12 mouse cellular contexts compared by ENCODE assay signal in genomic region chr7:132715259-132715658, GRCm38 (mm10).
A peak's percentile ranks its signal among the peaks of the same experiment; 100 is the strongest.
DNase-seq lines count a peak whose midpoint lies in the region; ATAC-seq lines count a peak whose summit lies in the region.
"Had no signal": no experiment of that assay in that cellular context is flagged by ENCODE, and none has a peak within 500 bp of the region (broad histone marks: within the 10 kb centered on the region; RNA-seq: fewer than 3 reads in every experiment).

No protein-coding gene starts in this region.

- ATAC-seq in forebrain, embryonic 13.5 days = no peak
- ATAC-seq in forebrain, embryonic 11.5 days (replicated peaks; ENCODE audit: low FRiP score) = no peak
- ATAC-seq in kidney, embryonic 14.5 days (ENCODE audit: low FRiP score, low TSS enrichment) = no peak
- ATAC-seq in neural tube, embryonic 13.5 days (ENCODE audit: low read depth) = no peak
- ATAC-seq in frontal cortex, adult (ENCODE audit: low TSS enrichment) = no peak

- H3K4me2 ChIP-seq in forebrain, embryonic 13.5 days = no peak overlapping the region
- H3K4me2 ChIP-seq in forebrain, embryonic 11.5 days (ENCODE audit: low read depth, low read length, severe bottlenecking) = no peak overlapping the region
- no peak overlapping the region for H3K4me2 ChIP-seq in kidney, embryonic 14.5 days (replicated peaks; ENCODE audit: low read depth, low read length)
- H3K4me2 ChIP-seq in neural tube, embryonic 13.5 days = no peak overlapping the region
- H3K4me2 ChIP-seq: limb, embryonic 12.5 days had no signal

- H3K27ac ChIP-seq in forebrain, embryonic 13.5 days = peak overlapping the region; percentile 62
- H3K27ac ChIP-seq in forebrain, embryonic 11.5 days (ENCODE audit: low read depth, low read length) = no peak overlapping the region
- peak overlapping the region; percentile 86 for H3K27ac ChIP-seq in kidney, embryonic 14.5 days (ENCODE audit: low read depth, low read length)
- peak overlapping the region; percentile 57; the same call in 1 of the 2 replicates for H3K27ac ChIP-seq in neural tube, embryonic 13.5 days (replicated peaks)

- 90% methylated on average over 4 of the region's 4 CpGs for WGBS in forebrain, embryonic 13.5 days
- WGBS in forebrain, embryonic 11.5 days = 88% methylated on average over 4 of the region's 4 CpGs
- WGBS in kidney, embryonic 14.5 days = 95% methylated on average over 4 of the region's 4 CpGs
- WGBS in neural tube, embryonic 13.5 days = 97% methylated on average over 4 of the region's 4 CpGs

- H3K4me3 ChIP-seq in forebrain, embryonic 13.5 days = no peak overlapping the region
- no peak overlapping the region for H3K4me3 ChIP-seq in forebrain, embryonic 11.5 days (ENCODE audit: low read depth, low read length)
- no peak overlapping the region for H3K4me3 ChIP-seq in kidney, embryonic 14.5 days (ENCODE audit: low read length)
- no peak overlapping the region for H3K4me3 ChIP-seq in neural tube, embryonic 13.5 days
- H3K4me3 ChIP-seq: limb, embryonic 12.5 days had no signal

- H3K36me3 ChIP-seq in forebrain, embryonic 13.5 days (ENCODE audit: poor library complexity, severe bottlenecking) = peaks cover 27% of the 10 kb centered on the region
- peaks cover 2% of the 10 kb centered on the region for H3K36me3 ChIP-seq in forebrain, embryonic 11.5 days (ENCODE audit: control insufficient read depth, insufficient read depth, low read length)
- H3K36me3 ChIP-seq in kidney, embryonic 14.5 days (ENCODE audit: control insufficient read depth, insufficient read depth, low read length) = peaks cover 9% of the 10 kb centered on the region; the same call in 1 of the 2 replicates
- H3K36me3 ChIP-seq in neural tube, embryonic 13.5 days = peaks cover 8% of the 10 kb centered on the region; the same call in 1 of the 2 replicates

- H3K4me1 ChIP-seq in forebrain, embryonic 13.5 days = peaks cover 67% of the 10 kb centered on the region
- H3K4me1 ChIP-seq in forebrain, embryonic 11.5 days (replicated peaks; ENCODE audit: control insufficient read depth, insufficient read depth, low read length) = peaks cover 18% of the 10 kb centered on the region
- peaks cover 35% of the 10 kb centered on the region for H3K4me1 ChIP-seq in kidney, embryonic 14.5 days (ENCODE audit: control insufficient read depth, insufficient read depth, low read length)
- peaks cover 44% of the 10 kb centered on the region for H3K4me1 ChIP-seq in neural tube, embryonic 13.5 days (replicated peaks)

- H3K27me3 ChIP-seq in forebrain, embryonic 13.5 days = no peaks in the 10 kb centered on the region
- no peaks in the 10 kb centered on the region for H3K27me3 ChIP-seq in forebrain, embryonic 11.5 days (ENCODE audit: control insufficient read depth, insufficient read depth, low read length)
- no peaks in the 10 kb centered on the region for H3K27me3 ChIP-seq in kidney, embryonic 14.5 days (ENCODE audit: control insufficient read depth, insufficient read depth, low read length)
- no peaks in the 10 kb centered on the region for H3K27me3 ChIP-seq in neural tube, embryonic 13.5 days
- H3K27me3 ChIP-seq: limb, embryonic 12.5 days; Patski had no signal

- H3K9me3 ChIP-seq in forebrain, embryonic 13.5 days (replicated peaks) = no peaks in the 10 kb centered on the region
- no peaks in the 10 kb centered on the region for H3K9me3 ChIP-seq in forebrain, embryonic 11.5 days (ENCODE audit: control insufficient read depth, low read length)
- no peaks in the 10 kb centered on the region for H3K9me3 ChIP-seq in kidney, embryonic 14.5 days (ENCODE audit: control insufficient read depth, low read length)
- H3K9me3 ChIP-seq in neural tube, embryonic 13.5 days = no peaks in the 10 kb centered on the region
- H3K9me3 ChIP-seq: limb, embryonic 12.5 days had no signal

- no peak for DNase-seq in forebrain, embryonic 11.5 days (ENCODE audit: low spot score)
- no peak for DNase-seq in kidney, postnatal 36 days
- DNase-seq in neural tube, embryonic 10.5 days (ENCODE audit: extremely low spot score, low spot score) = no peak
- no peak for DNase-seq in thymus, adult 18-20 months
- DNase-seq: kidney, postnatal 25 days; thymus, adult 2 months had no signal

- H3K9ac ChIP-seq in forebrain, embryonic 13.5 days = peak overlapping the region; percentile 5; the same call in 1 of the 2 replicates
- H3K9ac ChIP-seq in forebrain, embryonic 11.5 days (ENCODE audit: low read length) = no peak overlapping the region
- H3K9ac ChIP-seq in kidney, embryonic 14.5 days (ENCODE audit: low read depth, low read length) = no peak overlapping the region
- no peak overlapping the region for H3K9ac ChIP-seq in neural tube, embryonic 13.5 days
- H3K9ac ChIP-seq: limb, embryonic 12.5 days had no signal
